Mouse (Mus musculus): ENCODE results near the gene Sox5.

Gene Sox5

GRCm38 (mm10) chr6:143855421-143855820 lies 926.4 kb downstream of the Sox5 start:
- in situ Hi-C loops (cut with MboI; ENCODE audit: low pct_unique_long_range_greater_than_20kb in 1 of 2, low sequenced_read_pairs in 2 of 2, unreplicated experiment in 1 of 2) = no loop called here

GRCm38 (mm10) chr6:143854031-143854430 lies 927.7 kb downstream of the Sox5 start:
- in situ Hi-C loops (cut with MboI; ENCODE audit: low pct_unique_long_range_greater_than_20kb in 1 of 2, low sequenced_read_pairs in 2 of 2, unreplicated experiment in 1 of 2) = no loop called here

GRCm38 (mm10) chr6:143845761-143846160 lies 936.0 kb downstream of the Sox5 start:
- in situ Hi-C loops (cut with MboI; ENCODE audit: low pct_unique_long_range_greater_than_20kb in 1 of 2, low sequenced_read_pairs in 2 of 2, unreplicated experiment in 1 of 2) = no loop called here

GRCm38 (mm10) chr6:143844701-143844970 lies 937.1 kb downstream of the Sox5 start:
- in situ Hi-C loops (cut with MboI; ENCODE audit: low pct_unique_long_range_greater_than_20kb in 1 of 2, low sequenced_read_pairs in 2 of 2, unreplicated experiment in 1 of 2) = no loop called here

GRCm38 (mm10) chr6:143843933-143844700 lies 937.7 kb downstream of the Sox5 start:
- in situ Hi-C loops (cut with MboI; ENCODE audit: low pct_unique_long_range_greater_than_20kb in 1 of 2, low sequenced_read_pairs in 2 of 2, unreplicated experiment in 1 of 2) = no loop called here

GRCm38 (mm10) chr6:143841954-143842353 lies 939.8 kb downstream of the Sox5 start:
- in situ Hi-C loops (cut with MboI; ENCODE audit: low pct_unique_long_range_greater_than_20kb in 1 of 2, low sequenced_read_pairs in 2 of 2, unreplicated experiment in 1 of 2) = no loop called here

- in situ Hi-C loops (cut with MboI; ENCODE audit: low pct_unique_long_range_greater_than_20kb in 1 of 2, low sequenced_read_pairs in 2 of 2, unreplicated experiment in 1 of 2) = no loop called here
These were observed 940.6 kb downstream of the Sox5 start for GRCm38 (mm10) chr6:143841109-143841638.

- in situ Hi-C loops (cut with MboI; ENCODE audit: low pct_unique_long_range_greater_than_20kb in 1 of 2, low sequenced_read_pairs in 2 of 2, unreplicated experiment in 1 of 2) = no loop called here
These were observed 943.2 kb downstream of the Sox5 start for GRCm38 (mm10) chr6:143838384-143839076.

GRCm38 (mm10) chr6:143835331-143835730 lies 946.4 kb downstream of the Sox5 start:
- in situ Hi-C loops (cut with MboI; ENCODE audit: low pct_unique_long_range_greater_than_20kb in 1 of 2, low sequenced_read_pairs in 2 of 2, unreplicated experiment in 1 of 2) = no loop called here

GRCm38 (mm10) chr6:143833986-143834385 lies 947.8 kb downstream of the Sox5 start:
- in situ Hi-C loops (cut with MboI; ENCODE audit: low pct_unique_long_range_greater_than_20kb in 1 of 2, low sequenced_read_pairs in 2 of 2, unreplicated experiment in 1 of 2) = no loop called here

- in situ Hi-C loops (cut with MboI; ENCODE audit: low pct_unique_long_range_greater_than_20kb in 1 of 2, low sequenced_read_pairs in 2 of 2, unreplicated experiment in 1 of 2) = no loop called here
These were observed 948.6 kb downstream of the Sox5 start for GRCm38 (mm10) chr6:143833182-143833558.

- in situ Hi-C loops (cut with MboI; ENCODE audit: low pct_unique_long_range_greater_than_20kb in 1 of 2, low sequenced_read_pairs in 2 of 2, unreplicated experiment in 1 of 2) = no loop called here
These were observed 949.1 kb downstream of the Sox5 start for GRCm38 (mm10) chr6:143832483-143833181.

GRCm38 (mm10) chr6:143831246-143831645 lies 950.5 kb downstream of the Sox5 start:
- in situ Hi-C loops (cut with MboI; ENCODE audit: low pct_unique_long_range_greater_than_20kb in 1 of 2, low sequenced_read_pairs in 2 of 2, unreplicated experiment in 1 of 2) = no loop called here

GRCm38 (mm10) chr6:143830131-143830530 lies 951.6 kb downstream of the Sox5 start:
- in situ Hi-C loops (cut with MboI; ENCODE audit: low pct_unique_long_range_greater_than_20kb in 1 of 2, low sequenced_read_pairs in 2 of 2, unreplicated experiment in 1 of 2) = no loop called here

GRCm38 (mm10) chr6:143826786-143827185 lies 955.0 kb downstream of the Sox5 start:
- in situ Hi-C loops (cut with MboI; ENCODE audit: low pct_unique_long_range_greater_than_20kb in 1 of 2, low sequenced_read_pairs in 2 of 2, unreplicated experiment in 1 of 2) = no loop called here

GRCm38 (mm10) chr6:143825966-143826365 lies 955.8 kb downstream of the Sox5 start:
- in situ Hi-C loops (cut with MboI; ENCODE audit: low pct_unique_long_range_greater_than_20kb in 1 of 2, low sequenced_read_pairs in 2 of 2, unreplicated experiment in 1 of 2) = no loop called here

- in situ Hi-C loops (cut with MboI; ENCODE audit: low pct_unique_long_range_greater_than_20kb in 1 of 2, low sequenced_read_pairs in 2 of 2, unreplicated experiment in 1 of 2) = no loop called here
These were observed 956.7 kb downstream of the Sox5 start for GRCm38 (mm10) chr6:143825086-143825485.

- in situ Hi-C loops (cut with MboI; ENCODE audit: low pct_unique_long_range_greater_than_20kb in 1 of 2, low sequenced_read_pairs in 2 of 2, unreplicated experiment in 1 of 2) = no loop called here
These were observed 993.3 kb downstream of the Sox5 start for GRCm38 (mm10) chr6:143788446-143788845.

- in situ Hi-C loops (cut with MboI; ENCODE audit: low pct_unique_long_range_greater_than_20kb in 1 of 2, low sequenced_read_pairs in 2 of 2, unreplicated experiment in 1 of 2) = no loop called here
These were observed 994.4 kb downstream of the Sox5 start for GRCm38 (mm10) chr6:143787360-143787759.
